Mouse (Mus musculus) liver, embryonic 15.5 days (tissue): ENCODE results near the gene Utp6. TPM values are rescaled to one million over a fixed set of nuclear protein-coding genes. Genes with fewer than 3 reads are reported as not detected.
"Not testable (repeated sequence)": the region's sequence is repeated elsewhere in the genome, so short reads cannot be mapped to it uniquely, and the experiment has no call there.

Source experiments
- ATAC-seq: fragments of 200-750 bp; cut with Nextera tagmentation; 2 replicates; pipeline ENCODE4 v1.8.0; 2017; ENCODE audit warnings: moderate number of reproducible peaks, mild to moderate bottlenecking, moderate library complexity; ENCODE audit not compliant: insufficient read depth
- H3K27ac ChIP-seq: fragments of 300-500 bp; sonication (generic); replicated peaks from 2 replicates; pipeline ENCODE4 v1.5.1; 2015; ENCODE audit warnings: mild to moderate bottlenecking, inconsistent platforms
- H3K27me3 ChIP-seq: fragments of 300-500 bp; sonication (generic); 2 replicates; pipeline ENCODE4 v1.6.1; 2015; ENCODE audit warnings: mild to moderate bottlenecking, inconsistent platforms
- H3K36me3 ChIP-seq: fragments of 300-500 bp; sonication (generic); replicated peaks from 2 replicates; pipeline ENCODE4 v1.6.1; 2015; ENCODE audit warnings: moderate library complexity, mild to moderate bottlenecking, inconsistent platforms
- H3K4me1 ChIP-seq: fragments of 300-500 bp; sonication (generic); replicated peaks from 2 replicates; pipeline ENCODE4 v1.6.1; 2015; ENCODE audit warnings: inconsistent platforms
- H3K4me2 ChIP-seq: fragments of 300-500 bp; sonication (generic); 2 replicates; pipeline ENCODE4 v1.6.1; 2015; ENCODE audit warnings: moderate library complexity, mild to moderate bottlenecking, inconsistent platforms
- H3K4me3 ChIP-seq: fragments of 300-500 bp; sonication (generic); replicated peaks from 2 replicates; pipeline ENCODE4 v1.5.1; 2015; ENCODE audit warnings: mild to moderate bottlenecking, inconsistent platforms
- H3K9ac ChIP-seq: fragments of 300-500 bp; sonication (generic); 2 replicates; pipeline ENCODE4 v1.6.1; 2015; ENCODE audit warnings: moderate library complexity, mild to moderate bottlenecking, inconsistent platforms
- H3K9me3 ChIP-seq: fragments of 300-500 bp; sonication (generic); replicated peaks from 2 replicates; pipeline ENCODE4 v1.6.1; 2016; ENCODE audit warnings: inconsistent platforms
- WGBS: fragments of 180-500 bp; shearing (Covaris S2); methylation state at CpG from one replicate; pipeline ENCODE4 v1.1.7; 2015; ENCODE audit warnings: mixed read lengths; ENCODE audit not compliant: insufficient replicate concordance; 5-methylcytosine and 5-hydroxymethylcytosine counted together
- polyA plus RNA-seq: library from polyadenylated mRNA; unstranded; fragments of >200 nt; fragmentation: Nextera tagmentation; extraction: Ambion mirVana; gene quantifications from 2 replicates; pipeline ENCODE4 v1.2.1, GENCODE M21; 2015

The Utp6 gene
- polyA plus RNA-seq, 1 experiment from 2014 or later = 20.2 TPM

GRCm38 (mm10) chr11:79977061-79977460 lies 14.9 kb upstream of the Utp6 start:
- not testable (repeated sequence) for H3K9me3 ChIP-seq, H3K4me3 ChIP-seq, ATAC-seq, H3K4me2 ChIP-seq, H3K27ac ChIP-seq, H3K36me3 ChIP-seq, H3K9ac ChIP-seq
- peaks cover 47% of the 10 kb centered on the region for H3K27me3 ChIP-seq
- WGBS = 80% methylated on average over 14 of the region's 14 CpGs
- H3K4me1 ChIP-seq = peaks cover 14% of the 10 kb centered on the region

DNA sequence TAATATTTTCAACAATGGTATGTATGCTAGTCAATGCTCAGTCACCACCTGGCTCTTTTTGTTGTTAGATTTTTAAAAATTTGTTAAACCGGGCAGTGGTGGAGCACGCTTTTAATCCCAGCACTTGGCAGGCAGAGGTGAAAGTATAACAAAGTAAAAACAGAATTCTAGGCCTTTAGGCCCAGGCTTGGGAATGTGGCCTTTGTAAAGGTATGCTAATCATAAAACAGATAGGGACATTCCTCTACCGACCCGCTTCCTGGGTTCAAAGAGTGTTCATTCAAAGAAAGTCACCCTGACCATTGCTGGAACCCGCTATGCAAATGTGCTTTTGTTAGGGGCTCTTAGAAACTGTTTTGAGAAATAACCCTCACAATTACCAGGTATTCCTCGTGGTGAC lies 14.5 kb upstream of the Utp6 start:
- H3K27ac ChIP-seq, H3K9ac ChIP-seq, H3K36me3 ChIP-seq, H3K4me2 ChIP-seq, H3K4me3 ChIP-seq, H3K9me3 ChIP-seq, ATAC-seq: not testable (repeated sequence)
- Histone ChIP-seq H3K4me1 (peaks cover 15% of the 10 kb centered on the region), H3K27me3 (peaks cover 50% of the 10 kb centered on the region)
- 76% methylated on average over 6 of the region's 6 CpGs for WGBS

DNA sequence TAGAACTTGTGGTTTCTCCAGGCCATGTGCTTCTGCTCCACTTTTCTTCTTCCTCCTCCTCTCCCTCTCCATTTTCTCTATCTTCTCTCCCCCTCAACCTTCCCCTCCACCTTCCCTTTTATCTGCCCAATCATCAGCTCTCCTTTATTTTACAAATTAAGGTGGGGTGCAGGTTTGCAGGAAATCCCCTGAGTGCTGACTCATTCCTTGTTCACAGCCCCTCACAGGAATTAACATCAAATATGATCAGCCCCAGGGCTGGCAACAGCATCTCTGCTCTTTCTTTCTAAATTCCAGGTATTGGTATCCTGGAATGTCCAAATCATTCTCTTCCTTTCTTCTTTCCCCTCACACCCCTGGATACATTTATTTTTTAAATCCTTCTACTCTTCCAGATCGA lies 14.0 kb upstream of the Utp6 start:
- Histone ChIP-seq H3K4me3 (no peak overlapping the region), H3K9ac (no peak overlapping the region), H3K36me3 (no peaks in the 10 kb centered on the region), H3K27ac (no peak overlapping the region), H3K27me3 (peaks cover 50% of the 10 kb centered on the region), H3K9me3 (no peaks in the 10 kb centered on the region), H3K4me1 (peaks cover 16% of the 10 kb centered on the region), H3K4me2 (no peak overlapping the region)
- 67% methylated on average over 1 of the region's 1 CpGs for WGBS
- no peak for ATAC-seq

DNA sequence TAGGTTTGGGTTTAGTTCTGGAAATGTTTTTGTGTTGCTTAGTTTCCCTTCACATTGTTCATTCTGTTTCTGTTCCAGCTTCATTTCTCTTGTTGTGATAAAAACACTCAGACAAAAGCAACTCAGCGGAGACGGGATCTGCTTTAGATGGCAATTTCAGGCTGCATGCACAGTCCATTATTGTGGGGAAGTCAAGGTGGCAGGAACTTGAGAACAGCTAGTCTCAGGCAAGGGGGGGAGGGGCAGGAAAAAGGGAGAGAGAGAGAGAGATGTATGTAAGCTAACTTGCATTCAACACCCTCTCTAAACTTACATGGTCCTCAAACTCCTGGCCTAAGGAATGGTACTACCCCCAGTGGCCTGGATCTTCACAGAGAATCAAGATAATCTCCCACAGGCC lies 13.2 kb upstream of the Utp6 start:
- H3K9ac ChIP-seq = no peak overlapping the region
- ATAC-seq = no peak

DNA sequence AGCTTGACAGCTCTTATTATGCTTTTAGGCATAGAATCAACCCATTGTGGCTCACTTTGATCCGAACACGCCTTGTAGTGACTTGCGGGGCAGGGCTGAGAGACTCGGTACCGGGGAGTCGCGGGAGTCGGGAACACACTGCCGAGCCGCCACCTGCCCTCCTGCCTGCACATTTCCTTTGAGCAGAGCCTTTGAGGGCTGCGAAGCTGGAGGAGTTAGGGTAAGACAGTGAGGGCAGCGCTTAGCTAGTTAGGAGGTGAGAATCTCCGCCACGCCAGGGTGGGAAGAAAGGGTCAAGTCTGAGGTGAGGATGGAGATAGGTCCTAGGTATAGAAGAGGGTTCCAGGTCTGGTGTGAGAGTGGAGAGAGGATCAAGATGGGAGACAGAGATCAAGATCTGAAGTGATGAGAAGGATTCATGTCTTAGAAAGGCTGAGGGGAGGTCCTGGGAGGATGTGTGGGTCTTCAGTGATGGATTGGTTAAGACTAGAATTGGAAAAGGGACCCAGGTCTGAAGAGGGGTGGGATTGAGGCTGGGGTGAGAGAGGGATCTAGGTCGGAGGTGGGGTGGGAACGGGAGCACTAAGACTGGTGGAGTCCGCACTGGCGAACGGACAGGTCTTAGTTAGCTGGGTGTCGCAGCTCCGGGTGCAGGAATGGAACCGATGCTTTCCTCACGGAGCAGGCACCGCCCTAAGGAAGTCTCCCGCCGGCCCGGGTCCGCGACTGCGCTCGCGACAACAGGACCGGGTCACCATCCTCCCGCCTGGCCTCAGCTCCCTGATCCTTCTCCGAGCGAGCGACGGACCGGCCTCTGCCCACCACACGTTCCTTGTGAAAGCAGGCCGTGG lies 11.7 kb upstream of the Utp6 start:
- no peak for ATAC-seq
- under 1% methylated on average over 41 of the region's 41 CpGs for WGBS

More for the DNA sequence above, 13.2 kb upstream of the Utp6 start:
- Histone ChIP-seq H3K27me3 (peaks cover 57% of the 10 kb centered on the region), H3K4me3 (no peak overlapping the region), H3K4me2 (no peak overlapping the region), H3K4me1 (peaks cover 16% of the 10 kb centered on the region), H3K9me3 (no peaks in the 10 kb centered on the region), H3K36me3 (no peaks in the 10 kb centered on the region), H3K27ac (no peak overlapping the region)
- 60% methylated on average over 2 of the region's 2 CpGs for WGBS

GRCm38 (mm10) chr11:79973133-79973532 lies 10.9 kb upstream of the Utp6 start:
- no peak overlapping the region for H3K27ac ChIP-seq
- 16% methylated on average over 8 of the region's 8 CpGs for WGBS
- H3K4me1 ChIP-seq = peaks cover 16% of the 10 kb centered on the region
- H3K36me3 ChIP-seq = no peaks in the 10 kb centered on the region
- peaks cover 60% of the 10 kb centered on the region for H3K27me3 ChIP-seq
- peak overlapping the region; percentile 73 for H3K4me2 ChIP-seq
- ATAC-seq = no peak
- H3K9ac ChIP-seq = no peak overlapping the region
- H3K9me3 ChIP-seq = no peaks in the 10 kb centered on the region
- H3K4me3 ChIP-seq = peak overlapping the region; percentile 48

More for the DNA sequence above, 11.7 kb upstream of the Utp6 start:
- Histone ChIP-seq H3K27ac (no peak overlapping the region), H3K4me2 (peak overlapping the region; percentile 73), H3K4me3 (peak overlapping the region; percentile 48), H3K4me1 (peaks cover 16% of the 10 kb centered on the region), H3K36me3 (no peaks in the 10 kb centered on the region), H3K27me3 (peaks cover 60% of the 10 kb centered on the region), H3K9ac (peak overlapping the region; percentile 19; the same call in 1 of the 2 replicates), H3K9me3 (no peaks in the 10 kb centered on the region)

DNA sequence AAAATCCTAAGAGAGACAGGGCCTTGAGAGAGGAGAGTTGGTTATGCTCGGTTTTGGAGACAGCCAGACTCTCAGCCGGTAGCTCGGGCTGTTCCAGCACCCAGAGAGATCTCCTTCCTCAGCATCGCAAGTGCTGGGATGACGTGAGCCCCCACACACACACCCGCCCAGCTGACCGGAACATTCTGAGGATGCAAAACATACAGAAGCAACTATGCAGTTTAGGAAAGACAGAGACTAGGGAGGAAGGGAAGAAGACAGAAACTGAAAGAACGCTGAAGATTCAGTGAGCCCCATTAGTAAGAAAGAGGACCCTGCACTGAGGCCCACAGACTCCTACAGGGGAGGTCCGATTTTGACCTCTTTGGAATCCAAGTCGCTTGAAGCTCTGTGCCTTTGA lies 5.6 kb upstream of the Utp6 start:
- WGBS = 68% methylated on average over 10 of the region's 10 CpGs
- no peak for ATAC-seq

GRCm38 (mm10) chr11:79965896-79966295 lies 3.7 kb upstream of the Utp6 start:
- Histone ChIP-seq H3K27ac (no peak overlapping the region), H3K4me3 (no peak overlapping the region), H3K9ac (no peak overlapping the region), H3K9me3 (no peaks in the 10 kb centered on the region), H3K27me3 (peaks cover 8% of the 10 kb centered on the region), H3K4me1 (peaks cover 16% of the 10 kb centered on the region), H3K4me2 (no peak overlapping the region), H3K36me3 (no peaks in the 10 kb centered on the region)
- ATAC-seq = no peak
- 71% methylated on average over 8 of the region's 8 CpGs for WGBS

More for the DNA sequence above, 5.6 kb upstream of the Utp6 start:
- Histone ChIP-seq H3K4me3 (no peak overlapping the region), H3K27me3 (peaks cover 23% of the 10 kb centered on the region), H3K4me2 (no peak overlapping the region), H3K9me3 (no peaks in the 10 kb centered on the region), H3K9ac (no peak overlapping the region), H3K36me3 (no peaks in the 10 kb centered on the region), H3K4me1 (peaks cover 8% of the 10 kb centered on the region), H3K27ac (no peak overlapping the region)

DNA sequence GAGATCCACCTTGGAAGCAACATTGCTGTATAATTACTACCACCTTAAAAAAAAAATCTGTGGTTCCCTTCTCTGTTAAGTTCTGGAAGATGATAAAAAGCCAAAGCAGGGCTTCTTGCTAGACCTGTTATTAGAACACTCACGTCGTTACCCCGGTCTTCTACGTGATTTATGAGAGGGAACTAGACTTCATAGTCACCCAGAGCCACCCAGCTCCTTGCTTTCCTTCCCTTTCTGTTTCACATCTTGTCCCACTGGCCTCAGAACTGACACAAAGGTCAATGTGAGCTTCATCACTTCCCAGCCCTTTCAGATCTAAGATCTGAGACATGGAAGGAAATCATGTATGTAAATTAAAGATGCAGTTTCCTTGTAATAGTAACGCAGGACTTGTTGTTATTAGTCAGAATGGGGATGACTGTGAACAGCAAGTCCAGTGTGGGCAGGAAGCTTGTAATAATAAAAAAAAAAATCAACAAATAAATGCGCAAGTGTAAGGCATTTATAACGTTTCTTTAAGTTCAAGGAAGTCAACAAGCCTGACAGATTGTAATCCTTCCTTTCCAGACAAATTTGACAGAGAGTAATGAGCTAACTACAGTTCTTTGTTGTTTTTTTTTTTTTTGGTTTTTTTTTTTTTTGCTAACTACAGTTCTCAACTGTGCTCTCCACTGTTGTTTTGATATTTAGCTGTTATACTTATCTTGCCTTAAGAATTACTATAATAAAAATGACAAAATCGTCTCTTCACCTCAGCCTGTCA lies 1.2 kb upstream of the Utp6 start:
- no peaks in the 10 kb centered on the region for H3K9me3 ChIP-seq
- no peaks in the 10 kb centered on the region for H3K27me3 ChIP-seq
- ATAC-seq = no peak
- H3K27ac ChIP-seq = no peak overlapping the region
- peaks cover 15% of the 10 kb centered on the region for H3K36me3 ChIP-seq
- H3K4me2 ChIP-seq = peak overlapping the region; percentile 87
- peak overlapping the region; percentile 75 for H3K4me3 ChIP-seq
- H3K4me1 ChIP-seq = peaks cover 16% of the 10 kb centered on the region
- WGBS = 28% methylated on average over 8 of the region's 8 CpGs
- 0 out of 2 replicates have a peak overlapping the region, but pooled peaks have one; percentile 64 for H3K9ac ChIP-seq

DNA sequence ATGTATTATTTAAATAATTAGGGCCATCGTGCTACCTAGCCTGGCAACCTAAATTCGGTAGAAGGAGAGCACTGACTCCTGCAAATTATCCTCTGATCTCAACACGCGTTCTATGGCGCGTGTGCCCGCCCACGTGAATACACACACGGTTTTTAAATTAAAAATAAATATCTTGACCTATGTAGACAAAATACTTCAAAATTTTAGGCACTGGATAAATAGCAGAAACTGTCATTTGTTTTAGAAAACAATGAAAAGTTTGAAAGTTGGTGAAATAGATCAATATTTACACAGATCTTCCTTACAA lies 640 bp upstream of the Utp6 start:
- peak overlapping the region; percentile 64 for H3K9ac ChIP-seq

DNA sequence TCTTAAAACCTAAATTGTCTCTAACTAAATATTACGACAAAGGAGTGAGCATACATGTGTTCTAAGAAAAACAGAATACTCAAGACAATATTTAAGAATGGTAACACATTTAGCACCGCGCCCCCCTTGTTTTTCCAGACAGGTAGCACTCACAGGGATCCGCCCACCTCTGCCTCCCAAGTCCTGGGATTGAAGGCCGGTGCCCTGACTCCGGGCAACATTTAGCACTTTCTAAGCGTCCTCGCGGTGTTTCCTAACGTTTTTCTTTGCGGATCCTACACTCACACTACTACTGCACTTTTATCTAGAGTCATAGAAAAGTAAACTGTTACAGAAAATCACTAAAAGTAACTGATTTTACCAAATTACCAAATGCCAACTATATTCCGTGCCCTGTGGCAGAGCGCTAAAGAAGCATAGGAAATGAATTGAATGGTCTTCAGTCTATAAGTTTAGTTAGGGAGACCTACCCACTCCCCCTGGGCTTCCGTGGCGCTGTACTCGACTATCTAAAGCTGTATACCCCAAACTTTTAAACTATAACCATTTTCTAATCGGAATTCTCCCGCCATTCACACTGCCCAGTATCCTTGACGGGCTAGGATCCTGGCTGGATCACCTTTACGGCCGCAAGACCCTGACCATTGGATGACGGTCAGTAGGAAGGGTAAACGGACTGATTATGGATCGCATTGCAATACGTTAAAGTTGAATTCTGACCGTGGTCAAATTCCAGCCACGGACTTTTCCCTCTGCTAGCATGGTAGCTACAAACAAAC lies 655 bp downstream of the Utp6 start:
- H3K4me2 ChIP-seq = peak overlapping the region; percentile 87
- ATAC-seq = peak; percentile 35
- 5% methylated on average over 27 of the region's 27 CpGs for WGBS
- no peaks in the 10 kb centered on the region for H3K27me3 ChIP-seq
- peak overlapping the region; percentile 68 for H3K9ac ChIP-seq
- H3K27ac ChIP-seq = peak overlapping the region; percentile 86
- no peaks in the 10 kb centered on the region for H3K9me3 ChIP-seq
- peak overlapping the region; percentile 75 for H3K4me3 ChIP-seq
- peaks cover 16% of the 10 kb centered on the region for H3K4me1 ChIP-seq
- peaks cover 33% of the 10 kb centered on the region for H3K36me3 ChIP-seq

More for the DNA sequence above, 640 bp upstream of the Utp6 start:
- peak overlapping the region; percentile 75 for H3K4me3 ChIP-seq
- ATAC-seq = peak; percentile 41
- no peaks in the 10 kb centered on the region for H3K9me3 ChIP-seq
- peak overlapping the region; percentile 59 for H3K27ac ChIP-seq
- under 1% methylated on average over 9 of the region's 9 CpGs for WGBS
- peak overlapping the region; percentile 87 for H3K4me2 ChIP-seq
- peaks cover 20% of the 10 kb centered on the region for H3K36me3 ChIP-seq
- H3K27me3 ChIP-seq = no peaks in the 10 kb centered on the region
- H3K4me1 ChIP-seq = peaks cover 16% of the 10 kb centered on the region
